Mouse (Mus musculus) right cerebral cortex, adult 2 months (tissue): ENCODE results near the gene Kl.

ENCODE experiments used
- DNase-seq, 2 experiments: peaks; one replicate each; pipeline ENCODE4 v3.0.0; 2021 to 2022; ENCODE audit warnings: low spot score in 2 of 2

The Kl gene

GRCm38 (mm10) chr5:150952328-150952668 is at the start of gene Kl:
TSS of gene Kl (plus strand) at chr5:150952607.
- peak in 1 of 2 experiments; percentile 5 for DNase-seq

- DNase-seq: peak; percentile 65 to 75
Observed at GRCm38 (mm10) chr5:150906053-150907040, 46.1 kb upstream of the Kl start.

DNA sequence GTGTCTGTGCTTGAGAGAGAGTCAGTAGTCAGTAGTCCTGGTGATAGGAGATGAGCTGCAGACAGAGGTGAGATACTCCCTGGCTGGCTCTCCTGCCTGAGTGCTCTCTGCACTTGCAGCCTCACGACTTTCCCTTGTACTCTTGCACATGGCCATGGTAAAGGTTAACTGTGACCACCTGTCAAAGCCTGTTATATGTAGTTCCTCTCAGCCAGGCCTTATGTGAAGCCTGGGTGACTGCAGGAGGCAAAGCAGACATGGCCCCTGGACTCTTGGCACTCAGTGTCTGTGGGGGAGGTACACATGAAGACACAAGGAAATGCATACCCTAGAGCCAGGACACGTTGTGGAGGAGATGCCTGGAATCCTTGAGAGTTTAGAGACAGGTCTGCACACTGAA is 40.3 kb upstream of the Kl start:
- DNase-seq: no peak

GRCm38 (mm10) chr5:150912656-150913055 is 39.8 kb upstream of the Kl start:
- no peak for DNase-seq

- no peak for DNase-seq
Observed at GRCm38 (mm10) chr5:150915080-150916055, 37.0 kb upstream of the Kl start.

- no peak for DNase-seq
Observed at GRCm38 (mm10) chr5:150917131-150917858, 35.1 kb upstream of the Kl start.

DNA sequence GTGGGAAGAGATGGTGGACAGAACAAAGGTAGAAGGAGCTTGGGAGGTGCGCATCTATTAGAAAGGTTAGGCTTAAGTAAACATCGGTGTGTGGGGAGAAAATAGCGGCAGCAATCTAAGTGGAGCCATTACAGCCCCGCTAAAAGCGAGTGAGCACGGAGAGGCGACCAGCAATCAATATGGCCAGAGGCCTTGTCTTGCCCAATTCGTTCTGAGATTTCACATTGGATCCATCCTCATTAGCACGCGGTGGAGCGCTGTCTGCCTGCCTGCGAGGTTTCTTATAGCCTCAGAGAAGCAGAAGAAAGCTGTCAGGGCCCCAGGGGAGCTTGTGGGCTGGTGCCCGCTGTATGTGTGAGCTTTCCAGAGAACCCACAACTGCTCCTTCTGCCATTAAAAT is 33.8 kb upstream of the Kl start:
- no peak for DNase-seq

GRCm38 (mm10) chr5:150919269-150919668 is 33.1 kb upstream of the Kl start:
- no peak for DNase-seq

DNA sequence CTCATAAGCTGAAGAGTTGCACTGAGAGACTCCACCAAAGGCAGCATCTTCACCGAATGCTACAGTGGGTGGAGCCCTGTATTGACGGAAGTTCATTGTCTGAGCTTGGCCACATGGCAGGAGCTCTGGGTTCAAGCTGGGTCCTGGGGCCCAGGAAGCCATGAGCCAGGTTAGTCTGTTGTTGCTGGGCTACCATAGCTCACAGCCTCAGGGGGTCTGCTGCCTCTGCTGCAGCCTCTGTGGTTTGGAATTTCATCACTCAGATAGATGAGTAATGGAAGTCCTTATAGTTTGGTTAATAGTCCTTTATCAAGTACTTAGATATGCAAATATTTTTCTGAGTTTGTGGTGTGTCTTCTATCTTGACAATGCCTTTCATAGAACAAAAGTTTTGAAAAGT is 32.4 kb upstream of the Kl start:
- DNase-seq: no peak

DNA sequence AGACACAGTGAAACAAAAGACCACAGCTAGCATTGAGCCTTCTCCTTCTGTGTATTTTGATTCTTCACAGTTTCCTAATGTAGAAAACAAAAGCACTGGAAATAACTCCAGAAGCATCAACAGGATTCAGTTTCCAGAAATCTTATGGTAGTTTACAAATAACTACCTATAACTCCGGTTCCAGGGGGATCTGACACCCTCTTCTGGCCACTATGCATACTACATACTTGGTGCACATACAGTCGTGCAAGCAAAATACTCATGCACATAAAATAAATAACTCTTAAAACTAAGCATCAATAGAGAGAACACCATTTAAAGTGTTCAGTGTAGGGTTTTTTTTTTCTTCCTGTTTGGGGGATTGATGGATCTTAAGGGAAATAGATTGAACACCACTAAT is 23.0 kb upstream of the Kl start:
- DNase-seq: no peak

GRCm38 (mm10) chr5:150932596-150932995 is 19.8 kb upstream of the Kl start:
- DNase-seq: no peak

- DNase-seq: no peak
Observed at GRCm38 (mm10) chr5:150936213-150936612, 16.2 kb upstream of the Kl start.

GRCm38 (mm10) chr5:150936807-150937206 is 15.6 kb upstream of the Kl start:
- DNase-seq: no peak

DNA sequence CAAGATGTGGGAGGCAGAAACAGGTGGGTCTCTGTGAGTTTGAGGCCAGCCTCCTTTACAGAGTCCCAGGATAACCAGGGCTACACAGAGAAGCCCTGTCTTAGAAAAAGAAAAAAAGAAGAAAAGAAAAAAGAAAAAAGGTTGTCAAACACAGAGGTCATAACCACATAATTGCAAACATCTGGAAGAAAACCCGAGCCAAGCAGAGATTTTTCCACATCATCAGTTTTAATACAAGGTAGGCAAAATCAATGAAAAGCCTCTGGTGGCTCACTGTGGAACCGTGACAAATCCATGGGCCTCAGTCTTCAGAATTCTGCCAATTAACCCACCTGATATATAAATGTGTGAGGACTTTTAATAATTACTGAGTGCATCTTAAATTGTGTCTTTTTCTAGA is 14.9 kb upstream of the Kl start:
- DNase-seq: no peak

DNA sequence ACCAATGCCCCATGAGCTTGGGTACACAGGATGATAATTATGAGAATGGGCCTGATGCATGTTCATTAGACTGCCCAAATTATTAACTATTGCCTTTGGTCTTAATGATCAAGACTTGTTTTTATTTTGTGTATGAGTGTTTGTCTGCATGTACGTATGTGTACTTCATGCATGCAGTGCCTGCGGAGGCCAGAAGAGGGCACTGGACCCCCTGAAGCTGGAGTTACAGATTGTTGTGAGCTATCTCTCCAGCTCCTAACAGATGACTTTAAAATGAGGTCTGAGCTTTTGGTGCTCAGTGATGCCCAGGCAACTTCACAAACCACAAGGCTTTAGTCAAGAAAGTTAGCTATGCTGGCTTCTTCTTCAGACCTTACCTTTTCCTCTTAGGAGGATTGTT is 6.8 kb upstream of the Kl start:
- no peak for DNase-seq

GRCm38 (mm10) chr5:150949131-150949530 is 3.3 kb upstream of the Kl start:
- DNase-seq: no peak

- peak; percentile 58 to 68 for DNase-seq
Observed at GRCm38 (mm10) chr5:150951325-150951724, 1.1 kb upstream of the Kl start.

DNA sequence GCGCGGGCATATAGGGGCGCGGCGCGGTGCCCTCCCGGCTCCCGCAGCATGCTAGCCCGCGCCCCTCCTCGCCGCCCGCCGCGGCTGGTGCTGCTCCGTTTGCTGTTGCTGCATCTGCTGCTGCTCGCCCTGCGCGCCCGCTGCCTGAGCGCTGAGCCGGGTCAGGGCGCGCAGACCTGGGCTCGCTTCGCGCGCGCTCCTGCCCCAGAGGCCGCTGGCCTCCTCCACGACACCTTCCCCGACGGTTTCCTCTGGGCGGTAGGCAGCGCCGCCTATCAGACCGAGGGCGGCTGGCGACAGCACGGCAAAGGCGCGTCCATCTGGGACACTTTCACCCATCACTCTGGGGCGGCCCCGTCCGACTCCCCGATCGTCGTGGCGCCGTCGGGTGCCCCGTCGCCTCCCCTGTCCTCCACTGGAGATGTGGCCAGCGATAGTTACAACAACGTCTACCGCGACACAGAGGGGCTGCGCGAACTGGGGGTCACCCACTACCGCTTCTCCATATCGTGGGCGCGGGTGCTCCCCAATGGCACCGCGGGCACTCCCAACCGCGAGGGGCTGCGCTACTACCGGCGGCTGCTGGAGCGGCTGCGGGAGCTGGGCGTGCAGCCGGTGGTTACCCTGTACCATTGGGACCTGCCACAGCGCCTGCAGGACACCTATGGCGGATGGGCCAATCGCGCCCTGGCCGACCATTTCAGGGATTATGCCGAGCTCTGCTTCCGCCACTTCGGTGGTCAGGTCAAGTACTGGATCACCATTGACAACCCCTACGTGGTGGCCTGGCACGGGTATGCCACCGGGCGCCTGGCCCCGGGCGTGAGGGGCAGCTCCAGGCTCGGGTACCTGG is 488 bp downstream of the Kl start:
- no peak for DNase-seq

DNA sequence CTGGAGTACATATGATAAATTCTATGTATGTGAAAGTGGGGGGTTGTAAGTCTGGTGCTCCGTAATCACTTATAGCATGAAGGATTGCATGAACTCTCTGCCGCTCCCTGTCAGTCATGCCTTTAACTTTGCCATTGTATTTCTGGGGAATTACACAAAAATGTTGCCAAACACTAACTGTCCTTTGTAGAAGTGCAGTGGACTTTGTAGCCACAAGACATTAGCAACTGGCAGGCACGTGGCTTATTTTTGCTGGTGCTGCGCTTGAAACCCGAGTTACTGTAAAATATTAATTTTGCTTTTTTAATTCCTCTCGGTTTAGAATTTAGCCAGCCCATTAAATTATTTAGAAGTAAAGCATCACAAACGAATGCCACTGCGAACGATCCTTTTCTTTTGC is 2.4 kb downstream of the Kl start:
- no peak for DNase-seq

- no peak for DNase-seq
Observed at GRCm38 (mm10) chr5:150959861-150960260, 7.5 kb downstream of the Kl start.

- no peak for DNase-seq
Observed at GRCm38 (mm10) chr5:150961615-150962014, 9.2 kb downstream of the Kl start.
